Mouse (Mus musculus): ENCODE data around the gene Coro7. TPM values are rescaled to one million over a fixed set of nuclear protein-coding genes. Genes with fewer than 3 reads are reported as not detected.

Coro7 gene
- polyA plus RNA-seq, 1 experiment from 2014 or later: 16.4 TPM

- no peak overlapping the region for H3K9ac ChIP-seq (ENCODE audit: low read depth, low read length)
- H3K4me3 ChIP-seq (ENCODE audit: low read length): no peak overlapping the region
- H3K36me3 ChIP-seq (ENCODE audit: control insufficient read depth, insufficient read depth, low read length): peaks cover 16% of the 10 kb centered on the region
- no peaks in the 10 kb centered on the region for H3K4me1 ChIP-seq (ENCODE audit: control insufficient read depth, insufficient read depth, low read length)
- ATAC-seq (ENCODE audit: low FRiP score, low TSS enrichment): peak; percentile 90
- 33% methylated on average over 3 of the region's 3 CpGs for WGBS
- H3K27ac ChIP-seq (ENCODE audit: low read depth, low read length): no peak overlapping the region
- H3K4me2 ChIP-seq (replicated peaks; ENCODE audit: low read depth, low read length): no peak overlapping the region
- H3K27me3 ChIP-seq (ENCODE audit: control insufficient read depth, insufficient read depth, low read length): no peaks in the 10 kb centered on the region
- H3K9me3 ChIP-seq (ENCODE audit: control insufficient read depth, low read length): no peaks in the 10 kb centered on the region
These were observed 12.3 kb downstream of the Coro7 start for GRCm38 (mm10) chr16:4667190-4667808.

- H3K27me3 ChIP-seq (ENCODE audit: control insufficient read depth, insufficient read depth, low read length): no peaks in the 10 kb centered on the region
- no peak for ATAC-seq (ENCODE audit: low FRiP score, low TSS enrichment)
- H3K9ac ChIP-seq (ENCODE audit: low read depth, low read length): no peak overlapping the region
- no peaks in the 10 kb centered on the region for H3K4me1 ChIP-seq (ENCODE audit: control insufficient read depth, insufficient read depth, low read length)
- H3K27ac ChIP-seq (ENCODE audit: low read depth, low read length): no peak overlapping the region
- WGBS: 93% methylated on average over 2 of the region's 2 CpGs
- H3K4me3 ChIP-seq (ENCODE audit: low read length): no peak overlapping the region
- no peaks in the 10 kb centered on the region for H3K9me3 ChIP-seq (ENCODE audit: control insufficient read depth, low read length)
- H3K4me2 ChIP-seq (replicated peaks; ENCODE audit: low read depth, low read length): no peak overlapping the region
- H3K36me3 ChIP-seq (ENCODE audit: control insufficient read depth, insufficient read depth, low read length): peaks cover 20% of the 10 kb centered on the region
These were observed 13.9 kb downstream of the Coro7 start for GRCm38 (mm10) chr16:4665726-4666125.

- Histone ChIP-seq H3K27me3 (ENCODE audit: control insufficient read depth, insufficient read depth, low read length) (no peaks in the 10 kb centered on the region), H3K4me3 (ENCODE audit: low read length) (no peak overlapping the region), H3K9ac (ENCODE audit: low read depth, low read length) (no peak overlapping the region), H3K27ac (ENCODE audit: low read depth, low read length) (no peak overlapping the region), H3K36me3 (ENCODE audit: control insufficient read depth, insufficient read depth, low read length) (peaks cover 16% of the 10 kb centered on the region), H3K4me2 (replicated peaks; ENCODE audit: low read depth, low read length) (no peak overlapping the region), H3K4me1 (ENCODE audit: control insufficient read depth, insufficient read depth, low read length) (peaks cover 6% of the 10 kb centered on the region; the same call in 1 of the 2 replicates), H3K9me3 (ENCODE audit: control insufficient read depth, low read length) (no peaks in the 10 kb centered on the region)
- ATAC-seq (ENCODE audit: low FRiP score, low TSS enrichment): no peak
- 85% methylated on average over 2 of the region's 2 CpGs for WGBS
These were observed 15.8 kb downstream of the Coro7 start for GRCm38 (mm10) chr16:4663806-4664205.

GRCm38 (mm10) chr16:4661605-4662004 is 18.0 kb downstream of the Coro7 start:
- Histone ChIP-seq H3K9me3 (ENCODE audit: control insufficient read depth, low read length) (no peaks in the 10 kb centered on the region), H3K4me2 (replicated peaks; ENCODE audit: low read depth, low read length) (no peak overlapping the region), H3K27ac (ENCODE audit: low read depth, low read length) (no peak overlapping the region), H3K27me3 (ENCODE audit: control insufficient read depth, insufficient read depth, low read length) (no peaks in the 10 kb centered on the region), H3K4me3 (ENCODE audit: low read length) (no peak overlapping the region), H3K4me1 (ENCODE audit: control insufficient read depth, insufficient read depth, low read length) (peaks cover 15% of the 10 kb centered on the region), H3K9ac (ENCODE audit: low read depth, low read length) (no peak overlapping the region), H3K36me3 (ENCODE audit: control insufficient read depth, insufficient read depth, low read length) (peaks cover 12% of the 10 kb centered on the region)
- 27% methylated on average over 2 of the region's 2 CpGs for WGBS
- no peak for ATAC-seq (ENCODE audit: low FRiP score, low TSS enrichment)

GRCm38 (mm10) chr16:4659326-4659725 is 20.3 kb downstream of the Coro7 start:
- H3K4me2 ChIP-seq (replicated peaks; ENCODE audit: low read depth, low read length): no peak overlapping the region
- H3K36me3 ChIP-seq (ENCODE audit: control insufficient read depth, insufficient read depth, low read length): peaks cover 14% of the 10 kb centered on the region; the same call in 1 of the 2 replicates
- H3K4me3 ChIP-seq (ENCODE audit: low read length): no peak overlapping the region
- peaks cover 34% of the 10 kb centered on the region for H3K4me1 ChIP-seq (ENCODE audit: control insufficient read depth, insufficient read depth, low read length)
- ATAC-seq (ENCODE audit: low FRiP score, low TSS enrichment): no peak
- no peaks in the 10 kb centered on the region for H3K9me3 ChIP-seq (ENCODE audit: control insufficient read depth, low read length)
- no peaks in the 10 kb centered on the region for H3K27me3 ChIP-seq (ENCODE audit: control insufficient read depth, insufficient read depth, low read length)
- 14% methylated on average over 2 of the region's 2 CpGs for WGBS
- no peak overlapping the region for H3K9ac ChIP-seq (ENCODE audit: low read depth, low read length)
- H3K27ac ChIP-seq (ENCODE audit: low read depth, low read length): peak overlapping the region; percentile 92

- peak; percentile 75 for ATAC-seq (ENCODE audit: low FRiP score, low TSS enrichment)
- Histone ChIP-seq H3K36me3 (ENCODE audit: control insufficient read depth, insufficient read depth, low read length) (peaks cover 18% of the 10 kb centered on the region; the same call in 1 of the 2 replicates), H3K27ac (ENCODE audit: low read depth, low read length) (peak overlapping the region; percentile 92), H3K27me3 (ENCODE audit: control insufficient read depth, insufficient read depth, low read length) (no peaks in the 10 kb centered on the region), H3K4me2 (replicated peaks; ENCODE audit: low read depth, low read length) (peak overlapping the region; percentile 15), H3K9ac (ENCODE audit: low read depth, low read length) (no peak overlapping the region; the same call in 1 of the 2 replicates), H3K9me3 (ENCODE audit: control insufficient read depth, low read length) (no peaks in the 10 kb centered on the region), H3K4me3 (ENCODE audit: low read length) (no peak overlapping the region), H3K4me1 (ENCODE audit: control insufficient read depth, insufficient read depth, low read length) (peaks cover 34% of the 10 kb centered on the region)
- 3% methylated on average over 11 of the region's 11 CpGs for WGBS
These were observed 20.8 kb downstream of the Coro7 start for GRCm38 (mm10) chr16:4658781-4659245.

- Histone ChIP-seq H3K27ac (ENCODE audit: low read depth, low read length) (peak overlapping the region; percentile 77; the same call in 1 of the 2 replicates), H3K4me1 (ENCODE audit: control insufficient read depth, insufficient read depth, low read length) (peaks cover 37% of the 10 kb centered on the region), H3K4me2 (replicated peaks; ENCODE audit: low read depth, low read length) (no peak overlapping the region), H3K9me3 (ENCODE audit: control insufficient read depth, low read length) (no peaks in the 10 kb centered on the region), H3K27me3 (ENCODE audit: control insufficient read depth, insufficient read depth, low read length) (no peaks in the 10 kb centered on the region), H3K4me3 (ENCODE audit: low read length) (no peak overlapping the region), H3K9ac (ENCODE audit: low read depth, low read length) (peak overlapping the region; percentile 23; the same call in 1 of the 2 replicates), H3K36me3 (ENCODE audit: control insufficient read depth, insufficient read depth, low read length) (peaks cover 31% of the 10 kb centered on the region)
- no peak for ATAC-seq (ENCODE audit: low FRiP score, low TSS enrichment)
- WGBS: 59% methylated on average over 9 of the region's 9 CpGs
These were observed 23.0 kb downstream of the Coro7 start for GRCm38 (mm10) chr16:4656571-4657081.

GRCm38 (mm10) chr16:4655764-4656570 is 23.6 kb downstream of the Coro7 start:
- Histone ChIP-seq H3K4me1 (ENCODE audit: control insufficient read depth, insufficient read depth, low read length) (peaks cover 40% of the 10 kb centered on the region), H3K4me3 (ENCODE audit: low read length) (no peak overlapping the region), H3K27me3 (ENCODE audit: control insufficient read depth, insufficient read depth, low read length) (no peaks in the 10 kb centered on the region), H3K9ac (ENCODE audit: low read depth, low read length) (peak overlapping the region; percentile 34; the same call in 1 of the 2 replicates), H3K9me3 (ENCODE audit: control insufficient read depth, low read length) (no peaks in the 10 kb centered on the region), H3K27ac (ENCODE audit: low read depth, low read length) (peak overlapping the region; percentile 77), H3K36me3 (ENCODE audit: control insufficient read depth, insufficient read depth, low read length) (peaks cover 35% of the 10 kb centered on the region), H3K4me2 (replicated peaks; ENCODE audit: low read depth, low read length) (no peak overlapping the region)
- 30% methylated on average over 11 of the region's 11 CpGs for WGBS
- peak; percentile 7; the same call in 1 of the 2 replicates for ATAC-seq (ENCODE audit: low FRiP score, low TSS enrichment)
